8 mouse cellular contexts compared by ENCODE assay signal in the genomic region with DNA sequence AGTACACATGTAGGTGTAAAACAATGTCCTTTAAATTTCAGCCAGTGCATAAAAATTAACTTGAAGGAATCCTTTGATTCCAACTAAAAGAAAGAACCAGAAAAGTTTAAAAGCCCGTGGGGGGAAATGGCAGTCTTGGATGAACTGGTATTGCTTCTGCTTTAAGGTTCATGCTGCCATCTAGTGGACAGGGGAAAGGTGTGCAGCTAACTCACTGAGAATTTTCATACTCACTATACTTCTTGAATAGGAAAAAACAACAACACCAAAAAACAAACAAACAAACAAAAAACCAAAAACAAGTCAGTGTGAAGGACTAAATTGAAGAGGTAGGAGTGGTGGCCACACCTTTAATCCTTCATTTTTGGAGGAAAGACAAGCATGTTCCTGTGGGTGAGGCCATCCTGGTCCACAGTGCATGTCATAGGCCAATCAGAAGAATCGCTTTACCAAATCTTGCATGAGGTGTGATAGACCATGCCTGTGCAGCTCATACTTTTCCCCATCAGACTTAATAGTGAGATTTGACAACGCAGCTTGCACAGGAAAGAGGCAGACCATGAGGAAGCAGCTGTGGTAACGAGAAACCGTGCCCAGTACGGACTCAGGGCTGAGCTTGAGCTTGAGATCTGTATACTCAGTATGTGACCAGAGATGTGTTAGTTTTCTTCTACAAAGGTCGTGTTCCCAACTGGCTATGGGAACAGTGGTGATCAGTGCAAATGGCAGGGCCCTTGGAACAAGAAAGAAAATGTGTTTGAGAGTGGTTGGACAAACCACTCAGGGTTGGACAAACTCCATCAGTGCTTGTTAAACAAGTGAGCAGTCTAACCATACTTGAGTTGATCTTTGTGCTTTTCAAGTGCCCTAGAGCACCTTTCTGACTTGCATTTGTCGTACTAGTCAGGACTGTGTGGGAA. TPM values are rescaled to one million over a fixed set of nuclear protein-coding genes. Genes with fewer than 3 reads are reported as not detected.
DNase-seq lines count a peak whose midpoint lies in the region; ATAC-seq and TF ChIP-seq lines count a peak whose summit lies in the region.

No protein-coding gene starts in this region.

- no peak for DNase-seq in kidney, adult 18-20 months
- peak; percentile 45 to 53 for DNase-seq in B cell, adult 2 months
- peak; percentile 54 for DNase-seq in G1E (ENCODE audit: low spot score)
- DNase-seq in embryo, embryonic 10.5 days (ENCODE audit: low spot score), result peak; percentile 86
- DNase-seq in large intestine, adult 2 months (ENCODE audit: low read depth, low spot score), result peak; percentile 29
- DNase-seq in naive thymus-derived CD4-positive, alpha-beta T cell, adult 2 months (ENCODE audit: low read depth), result peak; percentile 70
- no peak for DNase-seq in frontal cortex, postnatal 25 days (ENCODE audit: low spot score in 2 of 2)

- H3K27me3 ChIP-seq in kidney, embryonic 15.5 days, result no peaks in the 10 kb centered on the region
- H3K27me3 ChIP-seq in G1E (ENCODE audit: insufficient read depth, low read length), result no peaks in the 10 kb centered on the region

- H3K4me1 ChIP-seq in kidney, embryonic 15.5 days, result no peaks in the 10 kb centered on the region
- H3K4me1 ChIP-seq in G1E (ENCODE audit: insufficient read depth, low read depth, low read length), result no peaks in the 10 kb centered on the region

- H3K4me2 ChIP-seq in kidney, embryonic 15.5 days, result no peak overlapping the region

- H3K27ac ChIP-seq in kidney, embryonic 15.5 days, result no peak overlapping the region

- TF ChIP-seq CTCF in G1E (IDR thresholded peaks at IDR 0.05; ENCODE audit: low read depth, low read length), result peak; percentile 59

- 0 out of 2 replicates have a peak, but pooled peaks have one; percentile 33 for ATAC-seq in kidney, embryonic 15.5 days (replicated peaks; ENCODE audit: low FRiP score)
- ATAC-seq in G1E (ENCODE audit: extremely low read depth, insufficient number of reproducible peaks, low FRiP score, poor library complexity, severe bottlenecking), result no peak

- H3K9me3 ChIP-seq in kidney, embryonic 15.5 days (replicated peaks), result no peaks in the 10 kb centered on the region
- no peaks in the 10 kb centered on the region for H3K9me3 ChIP-seq in G1E (replicated peaks)

- H3K4me3 ChIP-seq in kidney, embryonic 15.5 days (replicated peaks), result no peak overlapping the region
- H3K4me3 ChIP-seq in G1E (ENCODE audit: low read depth, low read length), result no peak overlapping the region

- no peak overlapping the region for H3K9ac ChIP-seq in kidney, embryonic 15.5 days

- WGBS in kidney, embryonic 15.5 days, result 74% methylated on average over 8 of the region's 8 CpGs
- WGBS in large intestine, adult 2 months, result 71% methylated on average over 8 of the region's 8 CpGs

- H3K36me3 ChIP-seq in kidney, embryonic 15.5 days, result no peaks in the 10 kb centered on the region
- peaks cover 38% of the 10 kb centered on the region for H3K36me3 ChIP-seq in G1E (replicated peaks)

RNA-seq across cellular contexts. Expression of gene Stx18, which starts 52.8 kb away (rescaled TPM):
- 43.6 and 44.7 TPM in 2 replicates for polyA plus RNA-seq in kidney, embryonic 15.5 days (2015; fragmentation: Nextera tagmentation; extraction: Ambion mirVana)
- total RNA-seq in G1E (2014; fragmentation: Nextera tagmentation) (30.3 and 32.7 TPM in 2 replicates), G1E (2017) (35.5 and 38.4 TPM in 2 replicates)
- 20.3 and 21.9 TPM in 2 replicates for polyA plus RNA-seq in G1E (2012)
- 14.7 and 16.4 TPM in 2 replicates for polyA plus RNA-seq in large intestine, adult 2 months (2012; rRNA removed)

Comparison
In these comparisons a context has a peak if more than half of its experiments do, and no peak if none do; other contexts are left out.
1. DNase-seq: peak in B cell, adult 2 months (2 of 2), G1E (single experiment), embryo, embryonic 10.5 days (single experiment), large intestine, adult 2 months (single experiment) and naive thymus-derived CD4-positive, alpha-beta T cell, adult 2 months (single experiment); none in kidney, adult 18-20 months (single experiment) and frontal cortex, postnatal 25 days (0 of 2).